Mouse (Mus musculus): ENCODE data around the gene Efcab8. TPM values are rescaled to one million over a fixed set of nuclear protein-coding genes. Genes with fewer than 3 reads are reported as not detected.
A peak's percentile ranks its signal among the peaks of the same experiment; 100 is the strongest.

Gene Efcab8
- not detected in 2 replicates for total RNA-seq (2014; fragmentation: Nextera tagmentation)
- total RNA-seq (2017), result not detected in 2 replicates

DNA sequence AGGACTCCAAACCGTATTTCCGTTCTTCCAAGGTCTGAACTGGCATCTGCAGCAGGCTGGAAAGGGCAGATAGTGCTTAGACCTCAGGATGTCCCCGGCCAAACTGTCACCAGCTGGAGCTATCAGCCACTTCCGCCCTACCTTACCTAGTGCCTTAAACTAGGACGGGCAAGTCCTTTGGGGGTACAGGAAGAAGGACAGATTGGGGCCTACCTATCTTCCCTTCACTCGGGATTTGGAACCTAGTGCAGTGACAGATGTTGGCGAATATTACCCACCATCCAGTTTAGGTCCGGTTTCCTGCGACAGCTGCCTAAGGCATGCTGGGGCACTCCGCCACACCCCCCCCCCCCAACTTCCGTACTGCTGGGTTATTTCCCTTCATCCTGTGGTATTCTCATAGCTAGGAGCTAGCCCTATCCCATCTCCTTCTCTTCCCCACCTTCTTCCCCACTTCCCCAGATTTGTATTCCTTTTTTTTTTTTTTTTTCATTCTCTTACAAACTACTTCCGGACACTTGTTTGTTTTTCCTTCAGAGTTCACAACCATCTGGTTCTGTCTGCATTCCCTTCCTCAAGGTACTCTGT lies at the start of gene Efcab8:
Efcab8 (plus strand) TSS at position 538 of the 588 bp plus-strand sequence.
- peak; percentile 59 for ATAC-seq (replicated peaks; ENCODE audit: poor library complexity, severe bottlenecking)

GRCm38 (mm10) chr2:153734033-153734432 lies 45.7 kb upstream of the Efcab8 start:
- ATAC-seq (replicated peaks; ENCODE audit: poor library complexity, severe bottlenecking), result peak; percentile 35

- peak; percentile 91 for ATAC-seq (replicated peaks; ENCODE audit: poor library complexity, severe bottlenecking)
Measured at GRCm38 (mm10) chr2:153740500-153741436, 39.0 kb upstream of the Efcab8 start, which contains the start of gene Mapre1. TSS of gene Mapre1 (plus strand) at chr2:153741274.

GRCm38 (mm10) chr2:153741437-153742065 lies 38.2 kb upstream of the Efcab8 start:
- peak; percentile 64 for ATAC-seq (replicated peaks; ENCODE audit: poor library complexity, severe bottlenecking)

- ATAC-seq (replicated peaks; ENCODE audit: poor library complexity, severe bottlenecking), result no peak
Measured at GRCm38 (mm10) chr2:153747994-153748393, 31.7 kb upstream of the Efcab8 start.

DNA sequence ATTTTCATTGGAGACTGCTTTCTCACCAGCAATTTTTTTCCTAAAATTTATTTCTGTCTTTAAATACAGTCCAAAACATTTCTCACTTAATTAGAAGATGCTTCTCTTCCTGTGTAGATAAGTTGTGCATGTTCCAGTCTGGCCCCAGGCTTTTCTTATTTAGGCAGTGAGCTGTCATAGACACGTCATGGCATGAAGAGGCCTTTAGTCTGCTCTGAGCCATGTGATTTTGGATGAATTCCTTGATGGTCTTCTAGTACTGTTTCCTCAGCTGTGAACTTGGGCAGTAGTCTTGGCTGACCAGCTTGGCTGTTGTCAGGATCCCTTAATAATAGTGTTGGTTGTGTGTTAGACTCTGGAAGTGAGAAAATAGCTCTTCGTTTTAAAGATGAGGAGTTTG lies 29.4 kb upstream of the Efcab8 start:
- ATAC-seq (replicated peaks; ENCODE audit: poor library complexity, severe bottlenecking), result no peak

GRCm38 (mm10) chr2:153762121-153762520 lies 17.6 kb upstream of the Efcab8 start:
- ATAC-seq (replicated peaks; ENCODE audit: poor library complexity, severe bottlenecking), result no peak

- ATAC-seq (replicated peaks; ENCODE audit: poor library complexity, severe bottlenecking), result no peak
Measured at GRCm38 (mm10) chr2:153767484-153767883, 12.2 kb upstream of the Efcab8 start.

DNA sequence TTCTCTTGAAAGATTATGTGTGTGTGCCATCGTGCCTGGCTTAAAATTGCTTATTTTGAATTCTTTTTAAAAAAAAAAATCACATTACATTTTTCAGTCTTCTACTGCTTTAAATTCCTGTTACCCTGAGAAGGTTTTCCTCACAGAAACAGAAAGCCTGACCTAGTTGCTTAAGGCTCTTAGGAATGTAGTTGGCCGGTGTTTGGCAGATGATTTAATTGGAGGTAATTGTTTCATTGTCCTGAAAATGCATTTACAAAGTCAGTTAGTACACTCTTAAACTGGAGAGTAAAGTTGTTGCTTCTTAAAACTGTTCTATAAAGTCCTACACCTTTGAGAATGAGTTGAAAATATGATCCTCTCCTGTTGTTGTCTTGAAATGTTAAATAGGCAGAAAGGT lies 10.8 kb upstream of the Efcab8 start:
- ATAC-seq (replicated peaks; ENCODE audit: poor library complexity, severe bottlenecking), result no peak

DNA sequence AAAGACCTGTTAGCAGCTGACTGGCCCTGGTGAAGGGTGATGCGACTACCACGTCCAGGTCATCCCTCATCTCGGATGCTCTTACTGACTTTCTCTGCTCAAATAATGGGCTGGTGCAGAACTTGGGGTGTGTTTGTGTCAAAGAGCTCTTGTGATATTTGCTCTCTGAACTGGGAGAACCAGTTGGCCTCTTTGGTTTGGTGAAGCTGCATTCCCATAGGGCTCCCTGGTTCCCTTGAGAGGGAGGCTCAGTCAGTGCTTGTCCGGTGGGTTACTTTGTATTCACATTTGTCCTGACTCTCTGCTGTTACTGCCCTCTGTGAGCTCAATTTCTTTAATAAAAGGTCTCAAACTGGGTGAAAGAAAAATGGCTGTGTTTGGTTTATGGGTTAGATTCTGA lies 6.8 kb upstream of the Efcab8 start:
- ATAC-seq (replicated peaks; ENCODE audit: poor library complexity, severe bottlenecking), result no peak

- ATAC-seq (replicated peaks; ENCODE audit: poor library complexity, severe bottlenecking), result no peak
Measured at GRCm38 (mm10) chr2:153775472-153775871, 4.3 kb upstream of the Efcab8 start.

- ATAC-seq (replicated peaks; ENCODE audit: poor library complexity, severe bottlenecking), result peak; percentile 96
Measured at GRCm38 (mm10) chr2:153778638-153779362, 931 bp upstream of the Efcab8 start.

- no peak for ATAC-seq (replicated peaks; ENCODE audit: poor library complexity, severe bottlenecking)
Measured at GRCm38 (mm10) chr2:153781181-153781580, 1.4 kb downstream of the Efcab8 start.

- ATAC-seq (replicated peaks; ENCODE audit: poor library complexity, severe bottlenecking), result peak; percentile 69
Measured at GRCm38 (mm10) chr2:153784668-153785067, 4.9 kb downstream of the Efcab8 start.

DNA sequence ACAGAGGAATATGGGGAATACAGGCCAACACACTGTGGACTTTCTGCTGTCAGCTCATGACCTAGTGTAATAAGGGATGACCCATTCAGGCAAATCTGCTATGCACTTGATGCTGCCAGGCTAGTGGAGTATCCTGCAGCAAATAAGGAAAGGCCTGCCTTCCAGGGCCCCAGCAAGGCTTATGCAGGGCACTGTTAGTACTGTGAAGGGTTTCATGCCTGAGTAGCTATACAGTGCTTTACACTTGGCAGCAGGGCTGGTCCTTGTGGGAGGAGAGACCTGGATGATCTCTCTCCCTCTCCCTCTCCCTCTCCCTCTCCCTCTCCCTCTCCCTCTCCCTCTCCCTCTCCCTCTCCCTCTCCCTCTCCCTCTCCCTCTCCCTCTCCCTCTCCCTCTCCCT lies 13.6 kb downstream of the Efcab8 start:
- ATAC-seq (replicated peaks; ENCODE audit: poor library complexity, severe bottlenecking), result no peak

GRCm38 (mm10) chr2:153795090-153795489 lies 15.4 kb downstream of the Efcab8 start:
- ATAC-seq (replicated peaks; ENCODE audit: poor library complexity, severe bottlenecking), result no peak

GRCm38 (mm10) chr2:153807464-153807863 lies 27.7 kb downstream of the Efcab8 start:
- peak; percentile 78 for ATAC-seq (replicated peaks; ENCODE audit: poor library complexity, severe bottlenecking)

GRCm38 (mm10) chr2:153808146-153808545 lies 28.4 kb downstream of the Efcab8 start:
- ATAC-seq (replicated peaks; ENCODE audit: poor library complexity, severe bottlenecking), result no peak

GRCm38 (mm10) chr2:153808841-153809240 lies 29.1 kb downstream of the Efcab8 start:
- no peak for ATAC-seq (replicated peaks; ENCODE audit: poor library complexity, severe bottlenecking)

- ATAC-seq (replicated peaks; ENCODE audit: poor library complexity, severe bottlenecking), result no peak
Measured at GRCm38 (mm10) chr2:153809921-153810320, 30.2 kb downstream of the Efcab8 start.

Data from granulocyte monocyte progenitor cell, adult 5-6 weeks (primary cell).